Mouse (Mus musculus) thymus, adult 2 months (tissue): ENCODE results near the gene Baat.

Experiments
- CTCF ChIP-seq: fragments of 200-500 bp; IDR thresholded peaks from 2 replicates; pipeline ENCODE4 v1.5.1; 2012; ENCODE audit warnings: mild to moderate bottlenecking, control low read depth, low read length, moderate library complexity, borderline replicate concordance; ENCODE audit not compliant: control insufficient read depth, poor library complexity, insufficient read depth; ENCODE audit errors: extremely low read depth
- POLR2A ChIP-seq: fragments of 200-500 bp; IDR thresholded peaks from 2 replicates; pipeline ENCODE4 v1.6.1; 2012; ENCODE audit warnings: mild to moderate bottlenecking, low read length, control low read depth, moderate library complexity; ENCODE audit not compliant: control insufficient read depth, poor library complexity, insufficient read depth; ENCODE audit errors: extremely low read depth

GRCm38 (mm10) chr4:49522576-49522975 is 16.2 kb upstream of the Baat start:
- TF ChIP-seq CTCF (no peak), POLR2A (no peak)
